Mouse (Mus musculus) erythroblast, adult 5-6 weeks (primary cell): ENCODE results near the gene Sprr2a1. TPM values are rescaled to one million over a fixed set of nuclear protein-coding genes. Genes with fewer than 3 reads are reported as not detected.
"Not testable (repeated sequence)": the region's sequence is repeated elsewhere in the genome, so short reads cannot be mapped to it uniquely, and the experiment has no call there.

ENCODE experiments used
- ATAC-seq: replicated peaks from 2 replicates; pipeline ENCODE4 v1.8.0; 2016; ENCODE audit warnings: moderate number of reproducible peaks, mild to moderate bottlenecking, moderate TSS enrichment, inconsistent platforms; ENCODE audit not compliant: poor library complexity, low FRiP score, severe bottlenecking
- total RNA-seq, 2 experiments: library from RNA; stranded (forward) in 1 of 2; stranded (reverse) in 1 of 2; fragments of 150-400 nt in 1 of 2; fragments of 200-764, 138-1000 nt in 1 of 2; gene quantifications; 2 replicates each; pipeline versions ENCODE4 v1.2.3 to v1.2.4; 2015 to 2017; ENCODE audit warnings: low replicate concordance in 2 of 2

Gene Sprr2a1
- total RNA-seq (2015; ENCODE audit: low replicate concordance): not detected in 2 replicates
- not detected in 2 replicates for total RNA-seq (2017; ENCODE audit: low replicate concordance)

- ATAC-seq: not testable (repeated sequence)
Observed at GRCm38 (mm10) chr3:92215569-92215968, at the start of gene Sprr2a1, which contains the start of gene Sprr2a2. Sprr2a1 (plus strand) TSS chr3:92215799. Sprr2a2 (plus strand) TSS chr3:92215920.

- ATAC-seq: no peak
Observed at GRCm38 (mm10) chr3:92169847-92170246, 45.8 kb upstream of the Sprr2a1 start.

GRCm38 (mm10) chr3:92176880-92177279, 38.7 kb upstream of the Sprr2a1 start:
- no peak for ATAC-seq

GRCm38 (mm10) chr3:92195512-92196200, 19.9 kb upstream of the Sprr2a1 start:
- no peak for ATAC-seq

- ATAC-seq: not testable (repeated sequence)
Observed at GRCm38 (mm10) chr3:92211133-92211925, 4.3 kb upstream of the Sprr2a1 start.

- ATAC-seq: not testable (repeated sequence)
Observed at GRCm38 (mm10) chr3:92212059-92212458, 3.5 kb upstream of the Sprr2a1 start.

- peak; percentile 39; the same call in 1 of the 2 replicates for ATAC-seq
Observed at GRCm38 (mm10) chr3:92213651-92214050, 1.9 kb upstream of the Sprr2a1 start.

GRCm38 (mm10) chr3:92219031-92219430, 3.4 kb downstream of the Sprr2a1 start:
- ATAC-seq: peak; percentile 43; the same call in 1 of the 2 replicates

- not testable (repeated sequence) for ATAC-seq
Observed at GRCm38 (mm10) chr3:92223708-92224107, 8.1 kb downstream of the Sprr2a1 start.

- not testable (repeated sequence) for ATAC-seq
Observed at GRCm38 (mm10) chr3:92227410-92227809, 11.8 kb downstream of the Sprr2a1 start.

GRCm38 (mm10) chr3:92236463-92237189, 21.0 kb downstream of the Sprr2a1 start:
- not testable (repeated sequence) for ATAC-seq

GRCm38 (mm10) chr3:92238736-92239135, 23.1 kb downstream of the Sprr2a1 start:
- not testable (repeated sequence) for ATAC-seq

GRCm38 (mm10) chr3:92239197-92239596, 23.6 kb downstream of the Sprr2a1 start:
- not testable (repeated sequence) for ATAC-seq

- ATAC-seq: not testable (repeated sequence)
Observed at GRCm38 (mm10) chr3:92244833-92245232, 29.2 kb downstream of the Sprr2a1 start.

- ATAC-seq: not testable (repeated sequence)
Observed at GRCm38 (mm10) chr3:92246245-92246644, 30.6 kb downstream of the Sprr2a1 start.

GRCm38 (mm10) chr3:92248494-92248893, 32.9 kb downstream of the Sprr2a1 start:
- ATAC-seq: 0 out of 2 replicates have a peak, but pooled peaks have one; percentile 37

GRCm38 (mm10) chr3:92250450-92250849, 34.9 kb downstream of the Sprr2a1 start:
- ATAC-seq: not testable (repeated sequence)

- ATAC-seq: 0 out of 2 replicates have a peak, but pooled peaks have one; percentile 49
Observed at GRCm38 (mm10) chr3:92253860-92254259, 38.3 kb downstream of the Sprr2a1 start.

- ATAC-seq: not testable (repeated sequence)
Observed at GRCm38 (mm10) chr3:92258526-92258925, 42.9 kb downstream of the Sprr2a1 start.

- not testable (repeated sequence) for ATAC-seq
Observed at GRCm38 (mm10) chr3:92263462-92263861, 47.9 kb downstream of the Sprr2a1 start.
